Mouse (Mus musculus): ENCODE results near the gene Gm973. TPM values are rescaled to one million over a fixed set of nuclear protein-coding genes. Genes with fewer than 3 reads are reported as not detected.

Gene Gm973
- polyA plus RNA-seq, 1 experiment from 2014 or later, result 0.99 TPM

GRCm38 (mm10) chr1:59683926-59684818, 168.1 kb downstream of the Gm973 start:
- H3K9ac ChIP-seq (ENCODE audit: low read length), result peak overlapping the region; percentile 57; the same call in 1 of the 2 replicates
- DNase-seq (ENCODE audit: low spot score) (peak; percentile 56), ATAC-seq (replicated peaks; ENCODE audit: low FRiP score) (peak; percentile 57)
- H3K4me1 ChIP-seq (replicated peaks; ENCODE audit: control insufficient read depth, insufficient read depth, low read length), result peaks cover 7% of the 10 kb centered on the region; the same call in 1 of the 2 replicates
- no peak overlapping the region for H3K27ac ChIP-seq (ENCODE audit: low read depth, low read length)
- no peaks in the 10 kb centered on the region; the same call in 1 of the 2 replicates for H3K27me3 ChIP-seq (ENCODE audit: control insufficient read depth, insufficient read depth, low read length)
- peak overlapping the region; percentile 83 for H3K4me3 ChIP-seq (ENCODE audit: low read depth, low read length)
- no peaks in the 10 kb centered on the region for H3K9me3 ChIP-seq (ENCODE audit: control insufficient read depth, low read length)
- H3K36me3 ChIP-seq (ENCODE audit: control insufficient read depth, insufficient read depth, low read length), result no peaks in the 10 kb centered on the region; the same call in 1 of the 2 replicates
- H3K4me2 ChIP-seq (ENCODE audit: low read depth, low read length, severe bottlenecking), result peak overlapping the region; percentile 68
- WGBS, result 9% methylated on average over 11 of the region's 11 CpGs

- H3K9me3 ChIP-seq (ENCODE audit: control insufficient read depth, low read length), result no peaks in the 10 kb centered on the region
- H3K4me3 ChIP-seq (ENCODE audit: low read depth, low read length), result peak within 1 kb of the TSS; percentile 83
- peaks cover 7% of the 10 kb centered on the region; the same call in 1 of the 2 replicates for H3K4me1 ChIP-seq (replicated peaks; ENCODE audit: control insufficient read depth, insufficient read depth, low read length)
- WGBS, result under 1% methylated on average over 49 of the region's 49 CpGs
- H3K4me2 ChIP-seq (ENCODE audit: low read depth, low read length, severe bottlenecking), result peak within 1 kb of the TSS; percentile 90
- peak within 1 kb of the TSS; percentile 66 for H3K27ac ChIP-seq (ENCODE audit: low read depth, low read length)
- DNase-seq (ENCODE audit: low spot score) (peak; percentile 88), ATAC-seq (replicated peaks; ENCODE audit: low FRiP score) (peak; percentile 98)
- peak within 1 kb of the TSS; percentile 88 for H3K9ac ChIP-seq (ENCODE audit: low read length)
- H3K36me3 ChIP-seq (ENCODE audit: control insufficient read depth, insufficient read depth, low read length), result no peaks in the 10 kb centered on the region; the same call in 1 of the 2 replicates
- no peaks in the 10 kb centered on the region; the same call in 1 of the 2 replicates for H3K27me3 ChIP-seq (ENCODE audit: control insufficient read depth, insufficient read depth, low read length)
Measured at GRCm38 (mm10) chr1:59684819-59685755, 169.0 kb downstream of the Gm973 start, which contains the start of gene Nop58. TSS of gene Nop58 (plus strand) at chr1:59684971.

Other genes starting within 250 kb of the Gm973 start
- gene Fzd7, start 33.8 kb upstream of the Gm973 start, polyA plus RNA-seq (2014; fragmentation: Nextera tagmentation; extraction: Ambion mirVana), result 12.7 and 15.4 TPM in 2 replicates
- gene Sumo1, start 154.6 kb downstream of the Gm973 start, polyA plus RNA-seq (2014; fragmentation: Nextera tagmentation; extraction: Ambion mirVana), result 507 and 560 TPM in 2 replicates
- gene Nop58, start 168.7 kb downstream of the Gm973 start, polyA plus RNA-seq (2014; fragmentation: Nextera tagmentation; extraction: Ambion mirVana), result 283 and 311 TPM in 2 replicates
- gene Bmpr2, start 247.1 kb downstream of the Gm973 start, polyA plus RNA-seq (2014; fragmentation: Nextera tagmentation; extraction: Ambion mirVana), result 11.7 and 12.3 TPM in 2 replicates

Measured in forebrain, embryonic 11.5 days (tissue).